Mouse (Mus musculus) lung, postnatal 0 days (tissue): ENCODE measurements around the gene Ifnl3.

Experiments
- CTCF ChIP-seq: IDR thresholded peaks from 2 replicates; pipeline ENCODE4 v1.5.1; 2016; ENCODE audit warnings: antibody characterized with exemption, mild to moderate bottlenecking
- EP300 ChIP-seq: IDR thresholded peaks from 2 replicates; pipeline ENCODE4 v1.6.1; 2016; ENCODE audit warnings: antibody characterized with exemption, mild to moderate bottlenecking, control low read depth

DNA sequence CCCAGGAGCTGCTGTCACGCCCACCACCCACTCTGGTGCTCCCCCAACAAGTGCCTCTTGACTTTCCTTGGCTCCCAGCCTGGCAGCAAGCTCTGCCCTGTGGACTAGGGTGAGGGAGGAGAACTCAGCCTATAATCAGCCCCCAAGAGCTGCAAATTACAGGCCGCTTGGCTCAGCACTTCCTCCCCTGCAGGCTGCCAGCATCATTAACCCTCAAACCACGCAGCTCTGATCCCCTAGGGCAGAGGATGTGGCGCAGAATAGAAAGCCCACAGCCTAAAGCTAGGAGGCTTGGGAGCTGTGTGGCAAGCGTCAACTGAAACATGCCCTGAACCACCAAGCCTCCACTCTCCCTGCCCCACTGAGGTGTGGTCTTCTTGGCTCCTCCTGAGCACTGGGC is 42.8 kb downstream of the Ifnl3 start:
- TF ChIP-seq CTCF (no peak), EP300 (no peak)
